Mouse (Mus musculus) spleen, adult 2 months (tissue): ENCODE results near the gene Tmem79.

ENCODE experiments used
- CTCF ChIP-seq: fragments of 200-500 bp; IDR thresholded peaks from 2 replicates; pipeline ENCODE4 v1.5.1; 2011; ENCODE audit warnings: mild to moderate bottlenecking, inconsistent platforms; ENCODE audit not compliant: insufficient read depth, insufficient read length, insufficient replicate concordance; ENCODE audit errors: extremely low read depth
- POLR2A ChIP-seq: fragments of 200-500 bp; IDR thresholded peaks from 2 replicates; pipeline ENCODE4 v1.6.1; 2011; ENCODE audit warnings: low read depth, low read length, inconsistent platforms

- no peak for TF ChIP-seq CTCF
- TF ChIP-seq POLR2A: peak; percentile 66
Measured at GRCm38 (mm10) chr3:88296561-88297318, 39.2 kb downstream of the Tmem79 start, which contains the start of the genes Tsacc and Cct3.
